Mouse (Mus musculus) mature B cell (primary cell): ENCODE results near the gene Cyp39a1.

Source experiments
- in situ Hi-C: fragments of 300-500 bp; cut with MboI; formaldehyde crosslinking; loops from 2 replicates; pipeline ENCODE4 v1.14.3; 2019

The Cyp39a1 gene

GRCm38 (mm10) chr17:43758607-43759259 lies 91.5 kb downstream of the Cyp39a1 start:
- in situ Hi-C loops = no loop called here

DNA sequence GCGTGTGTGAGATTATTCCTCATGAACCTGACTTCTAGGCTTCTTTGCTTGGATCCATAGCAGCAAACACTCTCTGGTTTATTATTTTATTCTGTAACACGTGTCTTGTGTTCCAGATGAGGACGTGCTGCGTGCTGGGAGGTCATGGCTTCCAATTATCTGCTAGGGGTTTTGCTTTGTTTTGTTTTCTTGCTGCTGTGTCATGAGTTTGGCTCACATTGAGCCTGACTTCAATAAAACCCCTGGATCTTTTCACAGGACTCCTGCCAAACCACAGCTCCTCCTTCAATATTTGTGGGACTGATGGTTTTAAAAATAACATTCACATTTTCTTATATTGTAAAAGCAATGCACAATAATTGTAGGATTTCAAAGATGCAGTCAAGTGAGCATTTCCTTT lies 117.3 kb downstream of the Cyp39a1 start:
- in situ Hi-C loops = no loop called here

DNA sequence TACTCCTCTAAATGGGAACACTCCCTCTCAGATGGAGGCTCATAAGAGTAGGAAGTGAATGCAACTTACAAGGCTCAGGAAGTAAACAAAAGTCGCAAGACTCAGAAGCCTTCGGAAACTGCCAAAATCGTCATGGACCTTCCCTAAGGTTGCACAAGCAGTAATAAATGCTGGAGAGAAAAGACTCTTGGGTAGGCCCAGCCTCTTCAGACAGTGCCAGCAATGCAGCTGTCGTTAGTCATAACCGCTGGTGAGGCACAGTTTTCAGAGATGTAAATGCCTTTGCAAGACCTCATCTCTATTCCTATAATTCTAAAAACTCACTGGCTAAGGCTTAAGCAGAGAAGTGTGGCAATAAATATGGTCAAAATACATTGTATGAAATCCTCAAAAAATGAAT lies 121.0 kb downstream of the Cyp39a1 start:
- in situ Hi-C loops = no loop called here

- in situ Hi-C loops = no loop called here
Observed at GRCm38 (mm10) chr17:43789376-43789775, 122.2 kb downstream of the Cyp39a1 start.

DNA sequence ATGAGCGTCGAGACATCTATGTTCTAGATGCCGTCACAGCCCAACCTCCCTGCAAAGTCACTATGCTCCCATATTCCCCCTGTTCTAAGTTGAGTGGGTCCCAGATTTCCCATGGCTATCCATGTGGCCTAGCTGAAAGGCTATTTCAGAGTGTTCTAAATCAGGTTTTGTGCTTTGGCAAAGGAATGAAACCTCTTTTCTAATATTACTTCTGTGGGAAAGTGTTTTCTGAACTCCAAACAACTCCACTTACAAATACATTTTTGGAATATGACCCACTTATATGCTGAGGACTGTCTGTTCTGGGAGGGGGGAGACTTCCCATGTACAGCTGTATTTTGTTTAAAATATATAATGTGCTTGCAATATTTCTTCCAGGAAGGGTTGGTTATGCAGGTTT lies 124.5 kb downstream of the Cyp39a1 start:
- in situ Hi-C loops = no loop called here

DNA sequence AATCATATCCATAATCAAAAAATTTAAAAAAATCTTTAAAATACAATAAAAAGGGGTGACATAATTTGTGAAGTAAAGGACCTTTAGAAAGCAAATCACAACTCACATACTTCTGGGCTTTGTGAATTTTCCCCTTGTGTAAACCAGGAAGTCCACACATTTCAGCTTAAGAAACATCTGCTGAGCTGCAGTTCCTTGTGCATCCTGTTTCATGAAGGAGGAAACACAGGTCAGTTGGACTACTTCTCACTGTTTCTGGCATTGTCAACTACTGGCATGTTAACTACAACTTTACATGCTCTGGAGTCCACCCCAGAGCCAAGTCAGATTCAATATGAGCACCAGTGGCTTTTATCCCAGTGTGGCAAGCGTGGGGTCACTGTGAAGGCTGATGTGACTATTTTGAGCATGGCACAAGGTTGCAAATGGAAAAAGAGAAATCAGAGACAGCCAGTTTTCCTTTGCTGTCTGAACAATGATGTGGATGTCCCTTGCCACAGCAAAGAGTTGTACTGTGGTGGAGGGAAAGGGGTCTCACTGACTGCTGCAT lies 127.6 kb downstream of the Cyp39a1 start:
- in situ Hi-C loops = no loop called here
